Mouse (Mus musculus) lung, postnatal 0 days (tissue): ENCODE results near the gene Wipf2.

ENCODE experiments used
- CTCF ChIP-seq: IDR thresholded peaks from 2 replicates; pipeline ENCODE4 v1.5.1; 2016; ENCODE audit warnings: antibody characterized with exemption, mild to moderate bottlenecking
- EP300 ChIP-seq: IDR thresholded peaks from 2 replicates; pipeline ENCODE4 v1.6.1; 2016; ENCODE audit warnings: antibody characterized with exemption, mild to moderate bottlenecking, control low read depth

GRCm38 (mm10) chr11:98869906-98870305, 6.5 kb downstream of the Wipf2 start:
- TF ChIP-seq CTCF: no peak
- TF ChIP-seq EP300: no peak
